Mouse (Mus musculus): ENCODE data around the gene Fam92b. TPM values are rescaled to one million over a fixed set of nuclear protein-coding genes. Genes with fewer than 3 reads are reported as not detected.

The Fam92b gene
- polyA plus RNA-seq, 1 experiment from 2014 or later: not detected

DNA sequence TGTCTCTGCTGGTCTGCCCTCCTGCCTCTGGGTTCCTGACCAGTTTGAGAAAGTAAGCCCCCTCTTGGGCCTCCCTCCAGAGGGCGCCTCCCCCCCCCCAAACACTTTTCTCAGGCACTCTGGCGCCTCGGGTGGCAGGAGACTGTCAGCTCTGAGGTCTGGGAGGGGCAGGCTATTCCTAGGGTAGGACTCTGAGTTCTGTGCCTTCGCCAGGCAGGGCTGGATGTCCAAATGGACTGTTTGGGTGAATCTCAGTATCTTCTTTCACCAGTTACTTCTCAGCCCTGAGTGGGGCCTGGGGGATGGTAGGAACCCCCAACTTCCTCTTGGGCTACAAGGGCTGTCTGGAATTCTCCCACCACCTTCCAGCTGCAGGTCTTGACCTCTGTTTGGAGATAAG is 34.1 kb upstream of the Fam92b start:
- no peaks in the 10 kb centered on the region for H3K36me3 ChIP-seq
- H3K4me2 ChIP-seq: no peak overlapping the region
- no peak overlapping the region for H3K9ac ChIP-seq
- no peaks in the 10 kb centered on the region for H3K9me3 ChIP-seq (replicated peaks)
- ATAC-seq (ENCODE audit: insufficient number of reproducible peaks, low FRiP score): no peak
- no peak overlapping the region for H3K4me3 ChIP-seq
- no peak overlapping the region for H3K27ac ChIP-seq (ENCODE audit: poor library complexity, severe bottlenecking)
- H3K27me3 ChIP-seq (replicated peaks): no peaks in the 10 kb centered on the region
- peaks cover 43% of the 10 kb centered on the region for H3K4me1 ChIP-seq (replicated peaks)
- WGBS: 3% methylated on average over 4 of the region's 4 CpGs

DNA sequence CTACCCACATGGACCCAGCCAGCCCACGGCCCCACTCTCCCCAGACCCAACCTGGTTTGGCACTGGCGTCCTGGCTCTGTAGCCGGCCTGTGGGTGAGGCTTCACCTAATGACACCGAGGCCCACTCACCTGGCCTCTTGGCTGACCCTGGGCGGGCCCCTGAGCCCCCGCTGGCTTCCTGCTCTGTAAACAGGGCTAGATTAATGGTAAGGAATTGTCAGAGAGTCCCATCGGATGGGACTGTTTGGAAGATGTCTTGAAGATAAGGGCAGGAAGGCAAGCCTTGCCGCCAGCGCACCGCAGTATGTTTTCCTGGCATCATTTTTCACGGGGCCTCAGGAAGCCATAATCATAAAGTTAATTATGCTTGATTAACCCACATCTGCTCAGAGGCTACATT is 30.8 kb upstream of the Fam92b start:
- no peak for ATAC-seq (ENCODE audit: insufficient number of reproducible peaks, low FRiP score)
- 77% methylated on average over 11 of the region's 11 CpGs for WGBS

DNA sequence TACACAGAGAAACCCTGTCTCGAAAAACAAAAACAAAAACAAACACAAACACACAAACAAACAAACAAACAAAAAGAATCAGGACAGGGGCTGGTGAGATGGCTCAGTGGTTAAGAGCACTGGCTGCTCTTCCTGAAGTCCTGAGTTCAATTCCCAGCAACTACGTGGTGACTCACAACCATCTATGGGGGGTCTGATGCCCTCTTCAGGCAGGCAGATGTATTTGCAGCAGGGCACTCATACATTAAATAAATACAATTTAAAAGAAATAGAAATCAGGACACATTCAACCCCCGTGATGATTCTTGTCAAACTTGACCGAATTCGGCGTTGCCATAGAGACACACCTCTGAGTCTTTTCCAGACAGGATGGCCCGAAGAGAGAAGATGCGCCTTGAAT is 30.1 kb upstream of the Fam92b start:
- no peaks in the 10 kb centered on the region for H3K36me3 ChIP-seq
- no peaks in the 10 kb centered on the region for H3K9me3 ChIP-seq (replicated peaks)
- peaks cover 34% of the 10 kb centered on the region for H3K4me1 ChIP-seq (replicated peaks)
- WGBS: 78% methylated on average over 8 of the region's 8 CpGs
- H3K27ac ChIP-seq (ENCODE audit: poor library complexity, severe bottlenecking): no peak overlapping the region
- no peak for ATAC-seq (ENCODE audit: insufficient number of reproducible peaks, low FRiP score)
- no peak overlapping the region for H3K4me2 ChIP-seq
- no peak overlapping the region for H3K4me3 ChIP-seq
- H3K9ac ChIP-seq: no peak overlapping the region
- H3K27me3 ChIP-seq (replicated peaks): no peaks in the 10 kb centered on the region; the same call in 1 of the 2 replicates

More for the DNA sequence above, 30.8 kb upstream of the Fam92b start:
- Histone ChIP-seq H3K27me3 (replicated peaks) (no peaks in the 10 kb centered on the region; the same call in 1 of the 2 replicates), H3K36me3 (no peaks in the 10 kb centered on the region), H3K4me1 (replicated peaks) (peaks cover 29% of the 10 kb centered on the region), H3K27ac (ENCODE audit: poor library complexity, severe bottlenecking) (no peak overlapping the region), H3K4me3 (no peak overlapping the region), H3K9ac (no peak overlapping the region), H3K9me3 (replicated peaks) (no peaks in the 10 kb centered on the region), H3K4me2 (no peak overlapping the region)

DNA sequence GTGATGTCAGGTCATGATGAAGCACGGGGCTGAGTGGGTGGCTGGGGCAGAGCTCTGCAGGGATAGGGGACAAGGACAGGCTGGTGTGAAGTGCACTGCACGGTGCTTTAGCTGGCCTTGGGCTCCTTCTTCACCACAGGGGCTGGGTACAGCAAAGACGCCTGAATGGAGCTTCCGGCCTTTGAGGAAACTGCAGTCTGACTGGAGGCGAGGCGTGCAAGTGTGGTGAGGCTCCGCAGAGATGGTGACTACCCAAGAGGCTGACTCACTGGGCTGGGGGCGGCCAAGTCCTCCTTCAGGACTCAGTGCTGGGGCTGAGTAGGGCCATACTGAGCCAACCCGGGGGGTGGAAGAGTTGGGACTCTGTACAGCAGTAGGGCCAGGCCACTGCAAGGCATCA is 28.6 kb upstream of the Fam92b start:
- no peak overlapping the region for H3K27ac ChIP-seq (ENCODE audit: poor library complexity, severe bottlenecking)
- WGBS: 80% methylated on average over 9 of the region's 9 CpGs
- no peak for ATAC-seq (ENCODE audit: insufficient number of reproducible peaks, low FRiP score)

GRCm38 (mm10) chr8:120204736-120205360 is 27.6 kb upstream of the Fam92b start:
- Histone ChIP-seq H3K9me3 (replicated peaks) (peaks cover 5% of the 10 kb centered on the region), H3K27ac (ENCODE audit: poor library complexity, severe bottlenecking) (no peak overlapping the region), H3K27me3 (replicated peaks) (no peaks in the 10 kb centered on the region; the same call in 1 of the 2 replicates), H3K36me3 (no peaks in the 10 kb centered on the region), H3K4me3 (no peak overlapping the region), H3K4me2 (no peak overlapping the region), H3K4me1 (replicated peaks) (peaks cover 23% of the 10 kb centered on the region), H3K9ac (no peak overlapping the region)
- peak; percentile 23; the same call in 1 of the 2 replicates for ATAC-seq (ENCODE audit: insufficient number of reproducible peaks, low FRiP score)
- WGBS: 59% methylated on average over 7 of the region's 7 CpGs

More for the DNA sequence above, 28.6 kb upstream of the Fam92b start:
- H3K9me3 ChIP-seq (replicated peaks): no peaks in the 10 kb centered on the region
- no peaks in the 10 kb centered on the region; the same call in 1 of the 2 replicates for H3K27me3 ChIP-seq (replicated peaks)
- H3K4me2 ChIP-seq: no peak overlapping the region
- no peak overlapping the region for H3K9ac ChIP-seq
- H3K4me1 ChIP-seq (replicated peaks): peaks cover 32% of the 10 kb centered on the region
- H3K4me3 ChIP-seq: no peak overlapping the region
- no peaks in the 10 kb centered on the region for H3K36me3 ChIP-seq

DNA sequence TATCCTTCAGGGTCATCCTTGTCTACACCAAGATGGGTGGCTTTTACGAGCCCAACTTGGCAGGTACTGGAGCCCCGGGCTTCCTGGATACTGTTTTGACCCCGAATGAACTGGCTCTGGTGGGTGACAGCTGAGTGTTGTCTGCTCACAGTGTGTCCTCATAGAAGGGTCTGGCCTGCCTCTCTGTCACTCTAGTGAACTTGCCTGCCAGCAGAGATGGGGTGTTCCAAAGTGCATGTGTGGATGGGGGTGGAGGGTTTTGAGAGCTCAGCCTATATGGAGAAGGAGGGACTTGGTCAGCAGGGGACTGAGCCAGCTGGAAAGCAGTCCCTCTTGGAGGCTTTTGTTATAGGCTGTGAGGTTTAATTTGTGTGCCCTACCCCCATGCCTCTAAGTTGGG is 25.3 kb upstream of the Fam92b start:
- Histone ChIP-seq H3K4me2 (no peak overlapping the region), H3K4me1 (replicated peaks) (peaks cover 23% of the 10 kb centered on the region), H3K27me3 (replicated peaks) (no peaks in the 10 kb centered on the region; the same call in 1 of the 2 replicates), H3K4me3 (no peak overlapping the region), H3K9ac (no peak overlapping the region), H3K27ac (ENCODE audit: poor library complexity, severe bottlenecking) (no peak overlapping the region), H3K36me3 (no peaks in the 10 kb centered on the region), H3K9me3 (replicated peaks) (peaks cover 9% of the 10 kb centered on the region)
- WGBS: 34% methylated on average over 3 of the region's 3 CpGs
- ATAC-seq (ENCODE audit: insufficient number of reproducible peaks, low FRiP score): peak; percentile 5; the same call in 1 of the 2 replicates

DNA sequence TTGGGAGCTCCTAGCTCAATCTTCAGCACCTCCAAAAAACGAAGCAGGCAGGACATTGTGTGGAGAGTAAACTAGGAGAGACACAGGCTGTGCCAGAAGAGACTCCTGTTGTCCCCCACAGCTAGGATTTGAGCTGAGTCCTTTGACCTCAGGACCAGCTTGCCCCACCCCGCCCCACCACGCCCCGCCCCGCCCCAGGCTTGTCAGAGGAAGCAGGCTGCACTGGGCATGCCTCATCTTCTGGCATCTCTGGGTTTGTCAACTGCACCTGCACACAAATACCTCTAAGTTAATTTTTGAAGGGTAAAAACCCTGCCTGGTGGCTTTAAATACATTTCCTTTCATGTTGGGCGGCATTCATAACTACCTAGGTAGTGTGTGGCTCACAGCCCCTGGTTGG is 24.1 kb upstream of the Fam92b start:
- Histone ChIP-seq H3K27me3 (replicated peaks) (no peaks in the 10 kb centered on the region; the same call in 1 of the 2 replicates), H3K9ac (no peak overlapping the region), H3K4me1 (replicated peaks) (peaks cover 23% of the 10 kb centered on the region), H3K9me3 (replicated peaks) (peaks cover 9% of the 10 kb centered on the region), H3K27ac (ENCODE audit: poor library complexity, severe bottlenecking) (no peak overlapping the region), H3K36me3 (no peaks in the 10 kb centered on the region), H3K4me3 (no peak overlapping the region), H3K4me2 (no peak overlapping the region)
- no peak for ATAC-seq (ENCODE audit: insufficient number of reproducible peaks, low FRiP score)
- WGBS: 79% methylated on average over 6 of the region's 6 CpGs

DNA sequence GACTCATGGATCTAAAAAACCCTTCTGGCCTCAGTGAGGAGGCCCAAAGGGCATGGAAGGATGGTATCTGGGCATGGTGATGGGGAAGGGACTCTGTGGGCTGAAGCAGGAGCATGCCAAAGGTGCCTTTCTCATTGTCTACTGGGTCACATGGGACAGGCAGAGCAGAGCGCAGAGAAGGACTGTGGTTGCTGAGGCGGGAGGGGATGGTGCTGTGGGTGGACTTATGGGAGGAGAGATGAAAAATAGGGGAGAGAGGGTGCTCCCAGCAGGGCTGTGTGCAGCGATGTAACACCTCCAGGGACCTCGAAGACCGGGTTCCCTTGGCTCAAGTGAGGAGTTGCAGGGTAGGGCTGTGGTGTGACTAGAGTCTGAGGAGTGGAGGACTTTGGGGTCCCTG is 14.9 kb upstream of the Fam92b start:
- Histone ChIP-seq H3K27ac (ENCODE audit: poor library complexity, severe bottlenecking) (no peak overlapping the region), H3K9ac (no peak overlapping the region), H3K4me1 (replicated peaks) (peaks cover 14% of the 10 kb centered on the region), H3K4me2 (no peak overlapping the region), H3K27me3 (replicated peaks) (no peaks in the 10 kb centered on the region), H3K4me3 (no peak overlapping the region), H3K9me3 (replicated peaks) (0 out of 2 replicates have a peak, but pooled peaks cover 5% of the 10 kb centered on the region), H3K36me3 (no peaks in the 10 kb centered on the region)
- 87% methylated on average over 5 of the region's 5 CpGs for WGBS
- no peak for ATAC-seq (ENCODE audit: insufficient number of reproducible peaks, low FRiP score)

- H3K4me1 ChIP-seq (replicated peaks): peaks cover 17% of the 10 kb centered on the region
- ATAC-seq (ENCODE audit: insufficient number of reproducible peaks, low FRiP score): no peak
- H3K9ac ChIP-seq: no peak overlapping the region
- no peaks in the 10 kb centered on the region for H3K36me3 ChIP-seq
- H3K27me3 ChIP-seq (replicated peaks): no peaks in the 10 kb centered on the region
- H3K9me3 ChIP-seq (replicated peaks): 0 out of 2 replicates have a peak, but pooled peaks cover 5% of the 10 kb centered on the region
- no peak overlapping the region for H3K4me2 ChIP-seq
- H3K4me3 ChIP-seq: no peak overlapping the region
- 68% methylated on average over 5 of the region's 5 CpGs for WGBS
- H3K27ac ChIP-seq (ENCODE audit: poor library complexity, severe bottlenecking): peak overlapping the region; percentile 83
Observed at GRCm38 (mm10) chr8:120191633-120192032, 14.4 kb upstream of the Fam92b start.

DNA sequence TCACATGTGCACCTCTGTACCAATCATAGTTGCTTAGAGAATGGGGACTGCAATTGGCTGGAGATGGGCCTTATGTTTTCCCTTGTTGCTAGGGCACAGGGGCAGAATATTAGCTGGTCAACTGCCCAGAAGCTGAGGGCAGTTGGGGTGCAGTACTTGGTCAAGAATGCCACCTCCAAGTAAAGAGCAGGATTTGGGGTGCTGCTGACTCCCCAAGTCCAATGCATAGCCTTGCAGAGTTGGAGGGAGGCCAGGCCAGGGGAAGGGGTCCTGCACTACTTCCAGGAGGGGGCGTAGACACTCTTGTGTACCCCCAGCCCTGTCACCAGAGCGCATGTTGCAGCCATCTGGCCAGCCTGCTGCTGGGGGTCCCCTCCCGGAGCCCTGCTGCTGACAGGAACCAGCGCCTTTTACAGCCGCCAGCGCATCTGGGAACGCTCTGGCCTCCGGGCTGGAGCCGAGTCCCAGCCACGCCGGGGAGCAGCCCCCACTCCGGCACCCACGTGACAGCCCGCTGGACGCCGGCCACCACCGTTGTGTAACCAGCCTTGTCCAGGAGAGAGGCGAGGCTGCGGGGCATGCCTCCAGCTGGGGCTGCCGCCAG is 13.6 kb upstream of the Fam92b start:
- WGBS: 31% methylated on average over 20 of the region's 20 CpGs
- peak overlapping the region; percentile 16 for H3K4me3 ChIP-seq
- peak overlapping the region; percentile 83 for H3K27ac ChIP-seq (ENCODE audit: poor library complexity, severe bottlenecking)
- H3K9me3 ChIP-seq (replicated peaks): 0 out of 2 replicates have a peak, but pooled peaks cover 5% of the 10 kb centered on the region
- peak overlapping the region; percentile 58 for H3K4me2 ChIP-seq
- no peaks in the 10 kb centered on the region for H3K27me3 ChIP-seq (replicated peaks)
- peaks cover 24% of the 10 kb centered on the region for H3K4me1 ChIP-seq (replicated peaks)
- H3K36me3 ChIP-seq: no peaks in the 10 kb centered on the region
- H3K9ac ChIP-seq: peak overlapping the region; percentile 17; the same call in 1 of the 2 replicates
- peak; percentile 83 for ATAC-seq (ENCODE audit: insufficient number of reproducible peaks, low FRiP score)

- H3K9me3 ChIP-seq (replicated peaks): 0 out of 2 replicates have a peak, but pooled peaks cover 5% of the 10 kb centered on the region
- no peak overlapping the region for H3K4me2 ChIP-seq
- 78% methylated on average over 17 of the region's 17 CpGs for WGBS
- no peaks in the 10 kb centered on the region for H3K36me3 ChIP-seq
- no peaks in the 10 kb centered on the region for H3K27me3 ChIP-seq (replicated peaks)
- no peak for ATAC-seq (ENCODE audit: insufficient number of reproducible peaks, low FRiP score)
- no peak overlapping the region for H3K27ac ChIP-seq (ENCODE audit: poor library complexity, severe bottlenecking)
- no peak overlapping the region for H3K4me3 ChIP-seq
- H3K4me1 ChIP-seq (replicated peaks): peaks cover 30% of the 10 kb centered on the region
- no peak overlapping the region for H3K9ac ChIP-seq
Observed at GRCm38 (mm10) chr8:120190107-120190809, 13.0 kb upstream of the Fam92b start.
